ENCODE assay signal across 9 mouse cellular contexts in the genomic region with DNA sequence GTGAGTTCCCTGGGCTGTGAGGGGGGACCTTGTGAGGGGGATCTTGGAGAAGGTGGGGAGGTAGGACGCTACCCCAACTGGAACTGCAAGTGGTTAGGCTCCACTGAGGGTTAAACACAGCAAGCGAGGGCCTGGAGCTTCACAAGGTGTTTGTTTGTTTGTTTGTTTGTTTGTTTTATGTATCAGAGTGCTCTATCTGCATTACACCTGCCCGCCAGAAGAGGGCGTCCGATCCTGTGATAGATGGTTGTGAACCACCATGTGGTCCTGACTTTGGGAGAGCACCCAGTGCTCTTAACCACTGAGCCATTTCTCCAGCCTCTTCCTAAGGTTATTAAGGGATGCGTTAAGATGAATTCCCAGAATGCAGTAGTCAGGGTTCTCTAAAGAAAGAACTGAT. TPM values are rescaled to one million over a fixed set of nuclear protein-coding genes. Genes with fewer than 3 reads are reported as not detected.
DNase-seq lines count a peak whose midpoint lies in the region; ATAC-seq and TF ChIP-seq lines count a peak whose summit lies in the region.
"Had no signal": no experiment of that assay in that cellular context is flagged by ENCODE, and none has a peak within 500 bp of the region (broad histone marks: within the 10 kb centered on the region; RNA-seq: fewer than 3 reads in every experiment).

No protein-coding gene starts in this region.

- H3K4me3 ChIP-seq in MEL (ENCODE audit: control insufficient read depth in 1 of 2, insufficient read depth in 1 of 2, low read depth in 2 of 2, low read length in 2 of 2) = no peak overlapping the region
- H3K4me3 ChIP-seq in heart, embryonic 13.5 days = peak overlapping the region; percentile 49
- peak overlapping the region; percentile 37 for H3K4me3 ChIP-seq in limb, embryonic 15.5 days
- H3K4me3 ChIP-seq in olfactory bulb, adult 2 months (ENCODE audit: insufficient read depth, low read depth, low read length) = no peak overlapping the region

- no peaks in the 10 kb centered on the region for H3K36me3 ChIP-seq in MEL (ENCODE audit: control insufficient read depth in 1 of 2, insufficient read depth in 2 of 2, low read length in 2 of 2)
- H3K36me3 ChIP-seq in heart, embryonic 13.5 days = no peaks in the 10 kb centered on the region
- H3K36me3 ChIP-seq in limb, embryonic 15.5 days = no peaks in the 10 kb centered on the region

- H3K27ac ChIP-seq in MEL (ENCODE audit: control insufficient read depth, low read depth, low read length) = no peak overlapping the region
- H3K27ac ChIP-seq in heart, embryonic 13.5 days (replicated peaks) = no peak overlapping the region
- H3K27ac ChIP-seq in limb, embryonic 15.5 days = no peak overlapping the region
- no peak overlapping the region for H3K27ac ChIP-seq in olfactory bulb, adult 2 months (ENCODE audit: insufficient read depth, low read depth, low read length)
- H3K27ac ChIP-seq: macrophage had no signal

- peak overlapping the region; percentile 81 for H3K4me2 ChIP-seq in heart, embryonic 13.5 days
- H3K4me2 ChIP-seq in limb, embryonic 15.5 days = peak overlapping the region; percentile 82

- TF ChIP-seq RAD21 in MEL (IDR thresholded peaks at IDR 0.05; ENCODE audit: low read depth, low read length) = no peak; the same call in 1 of the 2 replicates

- no peaks in the 10 kb centered on the region for H3K9me3 ChIP-seq in MEL (replicated peaks; ENCODE audit: insufficient read depth, low read length)
- H3K9me3 ChIP-seq in heart, embryonic 13.5 days = no peaks in the 10 kb centered on the region
- H3K9me3 ChIP-seq in limb, embryonic 15.5 days = no peaks in the 10 kb centered on the region

- H3K79me2 ChIP-seq in MEL (ENCODE audit: control insufficient read depth, insufficient read depth, low read length, poor library complexity) = no peaks in the 10 kb centered on the region

- no peak overlapping the region for H3K9ac ChIP-seq in MEL (ENCODE audit: control insufficient read depth, low read depth, low read length, poor library complexity, severe bottlenecking)
- peak overlapping the region; percentile 71 for H3K9ac ChIP-seq in heart, embryonic 13.5 days
- 0 out of 2 replicates have a peak overlapping the region, but pooled peaks have one; percentile 26 for H3K9ac ChIP-seq in limb, embryonic 15.5 days

- WGBS in heart, embryonic 13.5 days = 42% methylated on average over 6 of the region's 6 CpGs
- WGBS in limb, embryonic 15.5 days = 31% methylated on average over 6 of the region's 6 CpGs
- WGBS in olfactory bulb, adult 2 months = 38% methylated on average over 6 of the region's 6 CpGs

- no peaks in the 10 kb centered on the region for H3K4me1 ChIP-seq in MEL (ENCODE audit: control insufficient read depth in 1 of 2, insufficient read depth in 2 of 2, low read length in 2 of 2)
- peaks cover 20% of the 10 kb centered on the region for H3K4me1 ChIP-seq in heart, embryonic 13.5 days
- H3K4me1 ChIP-seq in limb, embryonic 15.5 days = peaks cover 11% of the 10 kb centered on the region
- peaks cover 5% of the 10 kb centered on the region for H3K4me1 ChIP-seq in olfactory bulb, adult 2 months (ENCODE audit: control insufficient read depth, insufficient read depth, low read length)

- ATAC-seq in heart, embryonic 13.5 days (ENCODE audit: extremely low read depth, insufficient number of reproducible peaks, low FRiP score, low TSS enrichment) = no peak
- ATAC-seq in limb, embryonic 15.5 days (ENCODE audit: insufficient number of reproducible peaks, low FRiP score, low TSS enrichment, low read depth) = no peak

- no peak for TF ChIP-seq EP300 in MEL (IDR thresholded peaks at IDR 0.05; ENCODE audit: low read depth in 1 of 2, low read length in 2 of 2)

- H3K27me3 ChIP-seq in MEL (ENCODE audit: control insufficient read depth in 1 of 2, insufficient read depth in 2 of 2, low read length in 2 of 2) = no peaks in the 10 kb centered on the region
- no peaks in the 10 kb centered on the region for H3K27me3 ChIP-seq in heart, embryonic 13.5 days (replicated peaks)
- H3K27me3 ChIP-seq in limb, embryonic 15.5 days = no peaks in the 10 kb centered on the region

- intact Hi-C loops in gastrocnemius, postnatal 14 days (cut with DNase I; ENCODE audit: low total_unique reads) = loop anchor here (5.0 kb wide), 2 partner anchors 88 to 338 kb away; no protein-coding TSS in a partner anchor

- peak; percentile 26 for DNase-seq in gastrocnemius, postnatal 10 days
- no peak for DNase-seq in gastrocnemius, postnatal 4 days (ENCODE audit: low spot score in 2 of 2)
- peak; percentile 39 for DNase-seq in MEL (ENCODE audit: low read depth, low spot score)
- no peak for DNase-seq in gastrocnemius, postnatal 14 days
- DNase-seq in gastrocnemius, adult 18-20 months (ENCODE audit: low spot score) = no peak

- TF ChIP-seq CTCF in MEL (IDR thresholded peaks at IDR 0.05 in 2 of 3, conservative IDR thresholded peaks at IDR 0.05 in 1 of 3; ENCODE audit: control insufficient read depth in 1 of 3, insufficient read depth in 1 of 3, low read depth in 2 of 3, low read length in 3 of 3, poor library complexity in 1 of 3, severe bottlenecking in 1 of 3) = peak; percentile 62 to 82 (median 69)
- TF ChIP-seq CTCF in olfactory bulb, adult 2 months (IDR thresholded peaks at IDR 0.05; ENCODE audit: insufficient read depth, low read depth, low read length) = peak; percentile 9; the same call in 1 of the 2 replicates

- no peak for TF ChIP-seq POLR2A in MEL (IDR thresholded peaks at IDR 0.05; ENCODE audit: control insufficient read depth in 1 of 2, insufficient read depth in 1 of 2, low read depth in 1 of 2, low read length in 2 of 2, poor library complexity in 1 of 2)
- TF ChIP-seq POLR2A in olfactory bulb, adult 2 months (IDR thresholded peaks at IDR 0.05; ENCODE audit: insufficient read depth, low read depth, low read length) = no peak

RNA-seq across cellular contexts. Expression of a gene that starts 15.7 kb away (rescaled TPM):
- total RNA-seq in gastrocnemius, postnatal 10 days (2021) = 1 to 10 TPM in 1 of 2 experiments, under 1 TPM in 1; 0.26 to 1.4 TPM
- under 1 TPM; 0.27 to 0.62 TPM for total RNA-seq in gastrocnemius, postnatal 4 days (2021)
- total RNA-seq in MEL (2012; rRNA removed) = 64.8 and 176 TPM in 2 replicates
- polyA plus RNA-seq in MEL (2012; ENCODE audit: insufficient read depth in 1 of 2, insufficient read length in 2 of 2, low read depth in 1 of 2, low replicate concordance in 2 of 2, missing spikeins in 1 of 2) = 10 to 100 TPM in 1 of 2 experiments, not detected in 1; 49.9 TPM
- 13.0 and 19.3 TPM in 2 replicates for polyA plus RNA-seq in heart, embryonic 13.5 days (2015; fragmentation: Nextera tagmentation; extraction: Ambion mirVana)
- 2.7 and 4.0 TPM in 2 replicates for polyA plus RNA-seq in limb, embryonic 15.5 days (2015; fragmentation: Nextera tagmentation; extraction: Ambion mirVana)
- not detected in 2 replicates for polyA plus RNA-seq in olfactory bulb, adult 2 months (2012; ENCODE audit: insufficient read depth, insufficient read length, low replicate concordance, missing spikeins)
- under 1 TPM; 0.20 to 0.39 TPM for total RNA-seq in gastrocnemius, postnatal 14 days (2021)
- not detected for total RNA-seq in gastrocnemius, adult 18-20 months (2021)
- polyA plus RNA-seq: macrophage had no signal

RNA-seq across cellular contexts. Expression of a gene that starts 26.9 kb away (rescaled TPM):
- total RNA-seq in gastrocnemius, postnatal 10 days (2021) = 10 to 100 TPM; 16.7 to 22.2 TPM
- total RNA-seq in gastrocnemius, postnatal 4 days (2021) = 10 to 100 TPM; 28.5 to 29.9 TPM
- total RNA-seq in MEL (2012; rRNA removed) = 22.2 and 25.6 TPM in 2 replicates
- 10 to 100 TPM in 1 of 2 experiments, not detected in 1; 35.9 TPM for polyA plus RNA-seq in MEL (2012; ENCODE audit: insufficient read depth in 1 of 2, insufficient read length in 2 of 2, low read depth in 1 of 2, low replicate concordance in 2 of 2, missing spikeins in 1 of 2)
- 25.0 and 25.7 TPM in 2 replicates for polyA plus RNA-seq in heart, embryonic 13.5 days (2015; fragmentation: Nextera tagmentation; extraction: Ambion mirVana)
- 39.1 and 44.7 TPM in 2 replicates for polyA plus RNA-seq in limb, embryonic 15.5 days (2015; fragmentation: Nextera tagmentation; extraction: Ambion mirVana)
- polyA plus RNA-seq in olfactory bulb, adult 2 months (2012; ENCODE audit: insufficient read depth, insufficient read length, low replicate concordance, missing spikeins) = not detected in 2 replicates
- 10 to 100 TPM; 13.6 to 14.5 TPM for total RNA-seq in gastrocnemius, postnatal 14 days (2021)
- 10 to 100 TPM; 14.7 to 17.0 TPM for total RNA-seq in gastrocnemius, adult 18-20 months (2021)

RNA-seq across cellular contexts. Expression of a gene that starts 34.8 kb away (rescaled TPM):
- total RNA-seq in gastrocnemius, postnatal 10 days (2021) = 10 to 100 TPM; 49.9 to 55.1 TPM
- 10 to 100 TPM; 64.7 to 71.9 TPM for total RNA-seq in gastrocnemius, postnatal 4 days (2021)
- 58.5 and 64.7 TPM in 2 replicates for total RNA-seq in MEL (2012; rRNA removed)
- polyA plus RNA-seq in MEL (2012; ENCODE audit: insufficient read depth in 1 of 2, insufficient read length in 2 of 2, low read depth in 1 of 2, low replicate concordance in 2 of 2, missing spikeins in 1 of 2) = 100 to 1,000 TPM in 1 of 2 experiments, not detected in 1; 115 TPM
- 132 and 149 TPM in 2 replicates for polyA plus RNA-seq in heart, embryonic 13.5 days (2015; fragmentation: Nextera tagmentation; extraction: Ambion mirVana)
- 193 and 203 TPM in 2 replicates for polyA plus RNA-seq in limb, embryonic 15.5 days (2015; fragmentation: Nextera tagmentation; extraction: Ambion mirVana)
- polyA plus RNA-seq in olfactory bulb, adult 2 months (2012; ENCODE audit: insufficient read depth, insufficient read length, low replicate concordance, missing spikeins) = not detected in 2 replicates
- 10 to 100 TPM; 41.1 to 45.9 TPM for total RNA-seq in gastrocnemius, postnatal 14 days (2021)
- 10 to 100 TPM; 29.9 to 31.9 TPM for total RNA-seq in gastrocnemius, adult 18-20 months (2021)

RNA-seq across cellular contexts. Expression of a gene that starts 43.4 kb away (rescaled TPM):
- 100 to 1,000 TPM in 1 of 2 experiments, 10 to 100 TPM in 1; 91.9 to 142 TPM for total RNA-seq in gastrocnemius, postnatal 10 days (2021)
- 100 to 1,000 TPM; 115 to 148 TPM for total RNA-seq in gastrocnemius, postnatal 4 days (2021)
- 58.1 and 59.5 TPM in 2 replicates for total RNA-seq in MEL (2012; rRNA removed)
- polyA plus RNA-seq in MEL (2012; ENCODE audit: insufficient read depth in 1 of 2, insufficient read length in 2 of 2, low read depth in 1 of 2, low replicate concordance in 2 of 2, missing spikeins in 1 of 2) = 100 to 1,000 TPM in 1 of 2 experiments, not detected in 1; 110 TPM
- 325 and 327 TPM in 2 replicates for polyA plus RNA-seq in heart, embryonic 13.5 days (2015; fragmentation: Nextera tagmentation; extraction: Ambion mirVana)
- 496 and 523 TPM in 2 replicates for polyA plus RNA-seq in limb, embryonic 15.5 days (2015; fragmentation: Nextera tagmentation; extraction: Ambion mirVana)
- polyA plus RNA-seq in olfactory bulb, adult 2 months (2012; ENCODE audit: insufficient read depth, insufficient read length, low replicate concordance, missing spikeins) = 408 and 522 TPM in 2 replicates
- total RNA-seq in gastrocnemius, postnatal 14 days (2021) = 100 to 1,000 TPM in 1 of 2 experiments, 10 to 100 TPM in 1; 76.9 to 163 TPM
- 100 to 1,000 TPM; 149 to 155 TPM for total RNA-seq in gastrocnemius, adult 18-20 months (2021)

RNA-seq across cellular contexts. Expression of a gene that starts 50.7 kb away (rescaled TPM):
- 10 to 100 TPM; 43.5 to 43.7 TPM for total RNA-seq in gastrocnemius, postnatal 10 days (2021)
- 10 to 100 TPM; 48.2 to 53.3 TPM for total RNA-seq in gastrocnemius, postnatal 4 days (2021)
- total RNA-seq in MEL (2012; rRNA removed) = 94.1 and 103 TPM in 2 replicates
- 100 to 1,000 TPM in 1 of 2 experiments, 10 to 100 TPM in 1; 94.6 to 165 TPM for polyA plus RNA-seq in MEL (2012; ENCODE audit: insufficient read depth in 1 of 2, insufficient read length in 2 of 2, low read depth in 1 of 2, low replicate concordance in 2 of 2, missing spikeins in 1 of 2)
- polyA plus RNA-seq in heart, embryonic 13.5 days (2015; fragmentation: Nextera tagmentation; extraction: Ambion mirVana) = 53.0 and 55.6 TPM in 2 replicates
- polyA plus RNA-seq in limb, embryonic 15.5 days (2015; fragmentation: Nextera tagmentation; extraction: Ambion mirVana) = 76.6 and 80.6 TPM in 2 replicates
- 295 TPM in 1 of 2 replicates, not detected in the other for polyA plus RNA-seq in olfactory bulb, adult 2 months (2012; ENCODE audit: insufficient read depth, insufficient read length, low replicate concordance, missing spikeins)
- 10 to 100 TPM; 34.1 to 39.6 TPM for total RNA-seq in gastrocnemius, postnatal 14 days (2021)
- total RNA-seq in gastrocnemius, adult 18-20 months (2021) = 10 to 100 TPM; 43.3 to 43.9 TPM

Comparison
In these comparisons a context has a peak if more than half of its experiments do, and no peak if none do; other contexts are left out.
1. DNase-seq: peak in gastrocnemius, postnatal 10 days (single experiment) and MEL (single experiment); none in gastrocnemius, postnatal 4 days (0 of 2), gastrocnemius, postnatal 14 days (single experiment) and gastrocnemius, adult 18-20 months (single experiment).
2. H3K4me3 ChIP-seq: peak in heart, embryonic 13.5 days (single experiment) and limb, embryonic 15.5 days (single experiment); none in MEL (0 of 2) and olfactory bulb, adult 2 months (single experiment).
3. RNA of a gene that starts 15.7 kb away (total RNA-seq): 64.8 to 176 TPM in MEL; 0.26 to 1.4 TPM in gastrocnemius, postnatal 10 days, 0.27 to 0.62 TPM in gastrocnemius, postnatal 4 days, 0.20 to 0.39 TPM in gastrocnemius, postnatal 14 days and not detected in gastrocnemius, adult 18-20 months; every median in the first group is over 10 times any median in the second.